Mouse (Mus musculus) lung, postnatal 36 days (tissue): ENCODE results near the gene Zbtb12.
A peak's percentile ranks its signal among the peaks of the same experiment; 100 is the strongest.
"Not testable (repeated sequence)": the region's sequence is repeated elsewhere in the genome, so short reads cannot be mapped to it uniquely, and the experiment has no call there.

Experiments used
- DNase-seq: peaks from one replicate; pipeline ENCODE4 v3.0.0; 2022; ENCODE audit warnings: mixed read lengths

The Zbtb12 gene

DNA sequence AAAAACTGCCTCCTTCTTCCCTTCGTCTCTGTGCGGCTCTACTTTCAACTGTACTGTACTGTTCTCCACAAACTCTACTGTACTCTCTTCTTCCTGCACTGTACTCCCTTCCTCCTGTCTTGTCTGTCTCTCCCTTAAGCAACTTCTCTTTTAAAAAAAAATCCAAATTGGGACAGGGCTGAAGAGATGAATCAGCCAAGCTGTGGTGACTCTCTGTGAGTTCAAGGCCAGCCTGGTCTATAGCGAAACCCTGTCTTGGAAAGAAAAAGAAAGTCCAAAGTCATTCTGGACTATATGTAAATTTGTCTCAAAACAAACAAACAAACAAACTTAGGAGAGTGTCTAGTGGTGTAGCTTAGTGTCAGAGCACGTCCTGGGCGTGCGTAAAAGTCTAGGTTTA lies 5.0 kb upstream of the Zbtb12 start:
- no peak for DNase-seq

DNA sequence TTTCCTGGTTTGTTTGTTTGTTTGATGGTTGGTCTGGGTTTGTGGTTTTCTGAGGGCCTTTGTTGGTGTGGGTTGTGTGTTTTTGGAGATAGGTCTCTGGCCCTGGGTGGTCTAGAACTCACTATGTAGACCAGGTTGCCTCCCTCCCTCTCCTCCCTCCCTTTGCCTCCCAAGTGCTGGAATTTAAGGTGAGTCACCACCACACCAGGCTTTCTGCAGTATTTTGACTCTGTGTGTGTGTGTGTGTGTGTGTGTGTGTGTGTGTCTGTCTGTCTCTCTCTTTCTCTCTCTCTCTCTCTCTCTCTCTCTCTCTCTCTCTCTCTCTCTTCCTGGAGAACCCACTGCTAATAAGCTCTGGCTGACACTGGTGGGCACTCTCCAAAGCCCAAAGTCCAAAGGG lies 1.9 kb downstream of the Zbtb12 start:
- DNase-seq = no peak

GRCm38 (mm10) chr17:34881683-34882310 lies 2.5 kb downstream of the Zbtb12 start, which contains the start of gene Gm20547:
TSS of gene Gm20547 (minus strand) at chr17:34882042.
- no peak for DNase-seq

GRCm38 (mm10) chr17:34883332-34883731 lies 4.0 kb downstream of the Zbtb12 start:
- DNase-seq = no peak

DNA sequence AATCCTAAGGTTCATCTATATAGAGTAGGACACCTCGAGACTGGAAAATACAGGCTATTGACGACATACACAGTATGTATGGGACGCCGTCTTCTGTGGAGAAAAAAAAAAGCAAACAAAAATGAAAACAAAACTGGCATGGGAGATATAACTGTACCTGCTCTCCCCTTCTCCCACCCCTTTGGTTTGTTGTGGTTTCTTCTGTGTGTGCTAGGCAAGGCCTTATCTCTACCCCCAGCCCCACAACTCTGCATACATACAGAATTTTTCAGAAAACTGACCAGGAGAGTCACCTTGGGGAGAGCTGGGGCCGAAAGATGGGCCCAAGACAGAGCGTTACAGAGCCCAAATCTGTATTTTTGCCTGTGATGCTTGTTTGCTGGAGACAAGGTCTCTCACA lies 5.4 kb downstream of the Zbtb12 start:
- DNase-seq = no peak

DNA sequence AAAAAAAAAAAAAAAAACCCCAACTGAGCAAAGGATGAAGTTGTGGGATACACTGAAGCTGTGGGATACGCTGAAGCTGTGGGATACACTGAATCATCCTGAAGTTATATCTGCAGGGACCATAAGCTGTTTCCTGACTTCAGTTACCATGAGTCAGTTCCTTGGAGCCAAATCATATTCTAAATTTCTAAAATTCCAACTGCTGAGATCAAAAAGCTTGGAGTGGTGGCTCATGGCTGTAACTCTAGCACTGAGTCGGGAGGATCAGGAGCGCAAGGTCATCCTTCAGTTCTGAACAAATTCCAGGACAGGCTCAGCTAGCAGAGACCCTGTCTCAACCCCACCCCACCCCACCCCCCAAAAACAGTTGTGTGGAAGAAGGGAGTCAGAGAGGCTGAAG lies 6.3 kb downstream of the Zbtb12 start:
- DNase-seq = no peak

DNA sequence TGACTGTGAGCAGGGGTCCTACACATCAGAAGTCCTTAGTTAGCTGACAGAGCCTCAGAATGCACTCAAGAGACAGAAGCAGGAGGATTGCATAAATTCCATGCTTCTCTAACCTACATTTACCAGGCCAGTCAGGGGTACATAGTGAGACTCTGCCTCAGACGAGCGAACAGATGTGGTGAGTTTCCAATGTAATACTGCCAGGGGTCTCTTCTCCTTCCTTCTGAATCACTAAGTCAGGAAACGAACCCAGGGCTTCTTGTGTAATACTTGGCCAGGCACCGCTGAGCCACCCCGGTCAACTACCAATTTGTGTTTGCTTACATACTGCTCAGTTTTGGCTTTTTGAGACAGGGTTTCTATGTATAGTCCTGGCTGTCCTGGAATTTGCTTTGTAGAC lies 8.7 kb downstream of the Zbtb12 start:
- no peak for DNase-seq

GRCm38 (mm10) chr17:34890074-34890743 lies 10.9 kb downstream of the Zbtb12 start:
- DNase-seq = no peak

- no peak for DNase-seq
Measured at GRCm38 (mm10) chr17:34891377-34891776, 12.1 kb downstream of the Zbtb12 start.

DNA sequence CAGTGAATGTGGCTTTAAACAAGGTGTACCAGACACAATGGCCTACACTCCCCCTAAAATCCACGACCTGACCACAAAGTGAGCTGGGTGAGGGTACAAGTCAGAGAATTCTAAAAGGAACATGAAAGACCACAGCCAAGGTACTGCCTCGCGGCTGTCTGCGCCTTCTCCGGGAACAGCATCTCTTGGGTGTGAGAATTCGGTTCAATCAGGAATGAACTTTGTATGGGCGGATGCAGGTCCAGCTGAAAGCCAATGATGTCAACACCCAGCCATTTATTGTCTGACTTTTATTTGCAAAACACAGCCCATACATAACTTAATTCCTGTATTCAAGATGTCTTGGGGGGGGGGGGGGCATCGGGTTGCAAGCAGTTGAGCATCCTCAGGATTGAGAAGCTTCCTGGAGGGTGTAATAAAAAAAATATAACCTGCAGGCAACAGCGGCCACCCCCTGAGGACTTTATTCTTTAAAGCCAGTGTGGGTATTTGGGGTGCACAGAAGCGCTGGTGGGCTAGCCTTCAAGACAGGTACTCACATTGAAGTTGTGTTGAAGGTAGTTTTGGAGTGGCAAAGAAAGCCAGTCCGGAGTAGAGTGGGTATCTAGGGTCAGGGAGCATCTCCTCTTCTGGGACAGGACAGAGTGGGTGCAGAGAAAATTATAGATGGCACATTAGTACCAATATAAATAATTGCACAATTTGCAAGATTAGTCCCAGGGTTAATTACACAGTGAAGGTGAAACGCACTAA lies 14.0 kb downstream of the Zbtb12 start:
- DNase-seq = no peak

- DNase-seq = peak; percentile 94
Measured at GRCm38 (mm10) chr17:34894074-34894597, 14.9 kb downstream of the Zbtb12 start.

DNA sequence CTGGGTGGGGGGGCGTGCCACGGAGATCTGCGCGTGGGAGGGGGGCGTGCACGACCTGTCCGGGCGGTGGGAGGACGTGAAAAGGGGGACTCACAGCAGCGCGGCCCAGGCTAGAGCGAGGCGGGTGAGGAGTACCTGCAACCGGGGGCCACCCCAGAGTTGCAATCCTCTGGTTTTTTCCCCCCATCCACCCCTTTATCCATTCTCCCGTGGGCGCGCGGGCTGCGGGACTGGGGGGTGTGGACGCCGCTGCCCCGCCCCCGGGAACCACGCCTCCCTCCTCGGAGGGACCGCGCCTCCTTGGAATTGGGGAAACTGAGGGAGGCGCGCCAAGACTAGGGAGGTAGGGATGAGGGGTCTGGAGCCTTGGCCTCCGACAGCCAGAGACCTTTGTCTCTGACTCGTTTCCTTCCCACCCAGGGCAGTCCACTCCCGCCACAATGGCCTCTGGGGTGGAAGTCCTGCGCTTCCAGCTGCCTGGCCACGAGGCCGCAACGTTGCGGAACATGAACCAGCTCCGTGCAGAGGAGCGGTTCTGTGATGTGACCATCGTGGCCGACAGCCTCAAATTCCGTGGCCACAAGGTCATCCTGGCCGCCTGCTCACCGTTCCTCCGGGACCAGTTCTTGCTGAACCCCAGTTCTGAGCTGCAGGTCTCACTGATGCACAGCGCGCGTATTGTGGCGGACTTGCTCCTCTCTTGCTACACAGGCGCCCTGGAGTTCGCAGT lies 15.7 kb downstream of the Zbtb12 start:
- DNase-seq = peak; percentile 45

DNA sequence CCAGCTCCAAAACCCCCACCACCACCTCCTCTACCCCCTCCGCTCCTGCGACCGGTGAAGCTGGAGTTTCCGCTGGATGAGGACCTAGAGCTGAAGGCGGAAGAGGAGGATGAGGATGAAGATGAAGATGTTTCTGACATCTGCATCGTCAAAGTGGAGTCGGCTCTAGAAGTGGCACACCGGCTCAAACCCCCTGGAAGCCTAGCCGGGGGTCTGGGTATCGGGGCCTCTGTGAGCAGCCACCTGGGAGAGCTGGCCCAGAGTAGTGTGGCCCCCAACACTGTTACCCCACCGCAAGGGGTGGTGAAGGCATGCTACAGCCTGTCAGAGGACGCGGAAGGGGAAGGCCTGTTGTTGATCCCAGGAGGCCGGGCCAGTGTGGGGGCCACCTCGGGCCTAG lies 16.4 kb downstream of the Zbtb12 start:
- no peak for DNase-seq

GRCm38 (mm10) chr17:34896366-34896765 lies 17.1 kb downstream of the Zbtb12 start:
- no peak for DNase-seq

DNA sequence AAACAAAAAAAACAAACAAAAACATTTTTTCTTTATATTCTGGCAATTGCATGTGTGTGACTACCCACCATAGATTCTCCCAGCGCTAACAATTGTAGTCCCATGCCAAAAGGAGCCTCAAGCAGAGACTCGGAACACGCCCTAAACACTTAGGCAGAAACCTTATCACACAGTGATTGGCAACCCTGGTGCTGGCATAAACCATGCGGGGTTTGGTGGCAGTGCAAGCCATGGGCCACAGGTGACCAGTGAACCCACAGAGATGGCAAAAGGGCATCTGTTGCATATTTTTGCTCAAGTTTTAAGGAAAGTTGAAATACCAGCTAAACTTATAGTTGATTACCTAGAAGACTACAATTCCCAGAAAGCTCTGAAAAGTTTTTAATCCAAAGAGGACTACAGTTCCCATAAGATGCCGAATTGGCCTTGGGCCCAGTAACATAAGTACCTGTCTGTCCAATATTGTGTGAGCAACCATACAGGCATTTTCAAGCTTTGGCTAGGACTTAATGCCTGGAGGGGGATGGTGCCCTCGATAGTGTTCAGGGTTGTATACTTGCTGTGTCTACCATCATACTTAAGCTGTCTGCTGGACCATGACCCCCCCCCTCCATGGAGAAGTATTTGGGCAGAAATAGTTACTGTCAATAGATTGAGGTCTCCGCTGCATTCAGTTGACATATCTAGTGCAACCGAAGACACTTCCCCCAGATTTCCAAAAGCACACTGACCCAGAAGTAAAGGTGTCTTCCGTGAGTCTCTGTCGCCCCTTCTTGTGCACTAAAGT lies 18.3 kb downstream of the Zbtb12 start:
- DNase-seq = peak; percentile 72

DNA sequence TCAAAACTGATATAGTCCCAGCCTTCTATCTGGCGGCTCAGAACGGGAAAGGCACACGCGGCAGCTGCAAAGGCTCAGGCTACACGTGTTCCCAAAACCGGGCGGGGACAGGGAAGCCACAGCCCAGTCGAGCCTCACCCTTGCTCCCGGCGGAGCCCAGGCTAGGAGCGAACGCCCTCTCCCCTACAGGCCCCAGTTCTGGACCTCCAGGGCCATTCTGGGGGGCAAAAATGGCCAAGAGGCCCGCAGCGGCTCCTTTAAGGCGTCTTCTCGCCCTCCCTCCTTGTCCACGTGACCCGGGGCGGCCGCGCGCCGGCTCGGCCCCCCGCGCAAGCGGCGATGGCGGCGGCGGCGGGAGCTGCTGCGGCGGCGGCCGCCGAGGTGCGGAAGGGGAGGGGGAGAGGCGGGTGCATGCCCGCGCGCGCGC lies 18.9 kb downstream of the Zbtb12 start, which contains the start of the genes C2 and Ehmt2:
Gene C2, minus strand, starts transcription at position 106 of the 427 bp plus-strand sequence.
Gene Ehmt2, plus strand, starts transcription at position 310 of the 427 bp plus-strand sequence.
- peak; percentile 83 for DNase-seq

- DNase-seq = no peak
Measured at GRCm38 (mm10) chr17:34898706-34899052, 19.4 kb downstream of the Zbtb12 start.

DNA sequence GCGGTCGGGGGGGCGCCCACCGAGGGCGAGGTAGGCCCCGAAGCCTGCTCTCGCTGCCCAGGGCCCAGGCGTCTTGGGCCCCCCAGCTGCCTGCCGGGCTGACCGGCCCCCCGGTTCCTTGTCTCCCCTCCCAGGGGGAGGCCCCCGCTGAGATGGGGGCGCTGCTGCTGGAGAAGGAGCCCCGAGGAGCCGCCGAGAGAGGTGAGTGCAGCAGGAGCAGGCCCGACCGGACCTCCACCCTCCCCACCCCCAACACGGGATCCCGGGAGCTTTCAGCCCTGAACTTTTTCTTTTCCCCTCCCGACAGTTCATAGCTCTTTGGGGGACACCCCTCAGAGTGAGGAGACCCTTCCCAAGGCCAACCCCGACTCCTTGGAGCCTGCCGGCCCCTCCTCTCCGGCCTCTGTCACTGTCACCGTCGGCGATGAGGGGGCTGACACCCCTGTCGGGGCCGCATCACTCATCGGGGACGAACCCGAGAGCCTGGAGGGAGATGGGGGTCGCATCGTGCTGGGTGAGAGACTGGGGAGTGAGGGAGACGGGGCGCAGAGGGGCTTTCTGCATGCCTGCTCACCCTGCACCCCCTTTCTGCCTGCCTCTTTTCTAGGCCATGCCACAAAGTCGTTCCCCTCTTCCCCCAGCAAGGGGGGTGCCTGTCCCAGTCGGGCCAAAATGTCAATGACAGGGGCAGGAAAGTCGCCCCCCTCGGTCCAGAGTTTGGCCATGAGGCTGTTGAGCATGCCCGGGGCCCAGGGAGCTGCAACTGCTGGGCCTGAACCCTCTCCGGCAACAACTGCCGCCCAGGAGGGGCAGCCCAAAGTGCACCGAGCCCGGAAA lies 20.0 kb downstream of the Zbtb12 start:
- DNase-seq = peak; percentile 30

DNA sequence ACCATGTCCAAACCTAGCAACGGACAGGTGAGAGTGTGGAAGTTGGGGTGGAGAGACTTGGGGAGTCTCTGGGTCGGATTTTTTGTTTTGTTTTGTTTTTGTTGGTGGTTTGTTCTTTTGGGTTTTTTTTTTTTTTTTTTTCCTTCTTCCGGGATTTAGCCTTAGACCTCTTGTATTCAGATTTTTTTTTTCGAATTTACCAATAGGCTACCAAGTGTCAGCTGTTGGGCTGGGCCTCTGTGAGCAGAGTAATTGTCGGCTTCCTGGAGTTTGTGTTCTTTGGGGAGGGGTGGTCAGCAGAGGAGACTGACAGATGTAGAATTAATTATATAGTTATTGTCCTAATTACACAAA lies 20.6 kb downstream of the Zbtb12 start:
- DNase-seq = peak; percentile 55

DNA sequence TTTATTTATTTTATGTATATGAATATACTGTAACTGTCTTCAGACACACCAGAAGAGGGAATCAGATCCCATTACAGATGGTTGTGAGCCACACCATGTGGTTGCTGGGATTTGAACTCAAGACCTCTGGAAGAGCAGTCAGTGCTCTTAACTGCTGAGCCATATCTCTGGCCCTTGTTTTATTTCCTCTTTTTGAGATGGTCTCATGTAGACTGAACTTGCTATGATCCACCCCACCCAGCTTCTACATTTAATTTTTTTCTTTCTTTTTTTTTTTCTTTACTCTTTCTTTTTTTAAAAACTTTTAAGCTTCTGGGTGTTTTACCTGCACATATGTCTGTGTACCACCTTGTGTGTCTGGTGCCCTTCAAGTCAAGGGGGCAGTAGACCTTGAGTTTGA lies 21.5 kb downstream of the Zbtb12 start:
- DNase-seq = not testable (repeated sequence)

- not testable (repeated sequence) for DNase-seq
Measured at GRCm38 (mm10) chr17:34901948-34902347, 22.7 kb downstream of the Zbtb12 start.
